Mouse (Mus musculus) urinary bladder, postnatal 10 days (tissue): Measurements from ENCODE around the gene Prkg1.
A peak's percentile ranks its signal among the peaks of the same experiment; 100 is the strongest.

Source experiments
- DNase-seq: peaks from one replicate; pipeline ENCODE4 v3.0.0; 2022; ENCODE audit warnings: low spot score

The Prkg1 gene

DNA sequence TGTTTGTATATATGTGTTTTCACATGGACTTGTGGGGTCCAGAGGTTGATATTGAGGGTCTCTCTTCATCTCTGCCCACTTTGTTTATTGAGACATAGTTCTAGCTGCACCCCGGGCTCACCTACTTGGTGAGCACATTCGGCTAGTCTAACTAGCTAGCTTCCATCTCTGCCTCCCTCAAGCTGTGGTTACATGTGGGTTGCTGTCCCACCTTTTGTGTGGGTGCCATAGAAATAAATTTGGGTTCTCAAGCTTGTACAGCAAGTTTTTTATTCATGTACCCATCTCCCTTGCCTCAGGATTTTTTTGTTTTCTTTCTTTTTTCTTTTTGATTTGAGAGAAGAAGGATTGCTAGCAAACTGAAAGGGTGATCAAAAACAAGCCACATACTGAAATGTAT, 617.4 kb downstream of the Prkg1 start:
- no peak for DNase-seq

DNA sequence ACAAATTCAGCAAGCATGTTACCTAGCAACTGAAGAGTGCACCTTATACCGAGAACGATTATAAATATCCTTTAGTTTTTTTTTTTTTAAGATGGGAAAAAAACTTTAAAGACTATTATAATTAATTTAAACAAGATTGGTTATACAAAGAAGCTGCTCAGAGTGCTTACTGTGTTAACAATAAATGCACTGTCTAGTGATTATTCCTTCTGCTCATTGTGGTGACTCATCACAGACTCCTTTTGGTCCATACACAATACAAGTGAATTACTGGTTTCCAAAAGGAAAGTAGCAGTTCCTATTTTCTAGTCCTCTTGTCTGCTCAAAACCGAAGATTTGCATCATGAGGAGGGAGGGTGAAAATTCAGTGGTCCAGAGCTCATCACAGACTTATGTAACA, 618.7 kb downstream of the Prkg1 start:
- no peak for DNase-seq

DNA sequence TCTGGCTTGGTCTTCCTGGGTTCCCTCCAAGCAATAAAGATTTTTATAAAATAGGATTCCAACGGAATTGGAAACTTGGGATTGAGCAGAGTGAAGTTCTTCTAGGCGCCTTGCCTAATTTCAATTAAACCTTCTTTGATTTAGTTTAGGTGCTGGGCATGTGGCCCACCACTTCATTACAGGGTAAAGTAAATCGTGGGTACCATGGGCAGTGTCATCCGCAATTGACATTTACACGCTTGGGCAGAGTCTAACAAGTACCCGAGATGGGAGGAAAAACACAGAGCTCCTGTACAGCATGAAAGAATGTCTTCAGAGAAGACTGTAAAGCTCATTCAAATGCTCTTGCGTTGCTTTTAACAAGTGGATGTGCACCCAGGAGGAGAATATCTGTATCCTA, 622.9 kb downstream of the Prkg1 start:
- no peak for DNase-seq

DNA sequence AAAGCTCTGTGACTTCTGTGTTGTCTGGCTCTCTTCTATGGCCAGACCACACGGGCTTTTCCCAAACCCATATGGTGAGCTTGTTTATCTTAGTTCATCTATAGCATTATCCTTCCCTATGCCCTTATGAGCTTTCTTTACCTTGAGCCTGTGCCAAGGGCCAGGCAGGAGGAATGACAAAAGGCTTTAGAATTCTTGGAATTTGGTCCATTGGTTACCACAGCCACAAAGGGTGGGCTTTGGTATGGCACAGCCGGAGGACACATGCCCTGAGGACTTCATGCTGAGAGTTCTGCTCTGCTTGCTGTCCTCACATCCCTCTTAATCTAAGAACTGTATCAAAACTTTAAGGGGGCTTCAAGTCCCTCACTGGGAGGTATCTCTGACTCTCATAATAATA, 628.5 kb downstream of the Prkg1 start:
- DNase-seq, result no peak

DNA sequence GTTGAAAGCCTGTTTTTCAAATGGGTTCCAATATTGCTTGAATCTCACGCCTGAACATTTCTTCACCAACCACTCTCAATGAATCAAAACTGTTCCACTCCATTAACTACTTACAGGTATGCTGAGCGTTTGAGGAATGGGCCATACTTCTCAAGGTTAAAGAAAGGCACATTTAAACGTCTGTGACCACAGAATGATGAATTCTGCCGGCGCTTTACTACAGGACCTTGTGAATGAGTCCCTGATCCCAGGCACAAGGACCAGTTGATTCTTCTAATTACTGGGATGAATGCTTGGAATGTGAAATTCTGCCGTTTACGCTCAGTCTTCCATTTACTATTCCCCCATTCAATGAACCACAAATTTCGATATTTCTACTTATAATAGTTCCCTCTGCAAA, 632.2 kb downstream of the Prkg1 start:
- no peak for DNase-seq

DNA sequence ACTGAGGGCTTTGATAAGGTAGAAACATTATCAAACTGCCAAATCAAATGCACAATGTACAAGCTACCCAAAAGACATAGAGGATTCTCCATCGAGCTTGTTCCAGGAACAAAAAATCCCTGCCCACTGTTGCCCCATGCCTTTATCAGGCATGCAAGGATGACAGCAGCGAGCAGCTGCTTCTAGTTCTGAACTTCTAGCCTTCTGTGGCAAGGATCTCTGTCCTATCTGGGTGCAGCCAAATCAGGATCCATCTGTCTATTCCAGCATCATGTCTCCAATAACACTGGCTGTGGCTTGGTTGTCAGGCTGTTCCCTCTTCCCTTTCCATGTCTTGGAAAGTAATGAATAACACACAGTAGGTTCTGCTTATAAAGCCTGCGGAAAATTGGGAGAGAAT, 640.2 kb downstream of the Prkg1 start:
- no peak for DNase-seq

DNA sequence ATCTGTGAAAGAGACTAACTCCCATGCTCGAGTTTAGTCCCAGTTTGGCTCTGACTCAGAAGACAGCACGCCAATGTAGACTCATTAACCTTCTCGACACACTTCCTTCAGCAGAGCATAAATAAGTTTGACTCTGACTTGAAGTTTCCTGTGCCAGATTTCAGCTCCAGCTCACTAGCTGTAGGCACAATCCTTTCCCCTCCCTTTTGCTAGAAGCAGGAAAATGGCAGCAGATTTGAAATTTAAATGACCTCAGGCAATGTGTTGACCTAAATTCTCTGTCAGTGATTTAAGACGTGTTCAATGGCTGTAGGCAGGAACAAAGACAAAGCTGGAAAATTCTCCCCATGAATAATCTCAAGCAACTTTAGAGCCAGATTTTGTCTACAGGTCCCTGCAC, 650.1 kb downstream of the Prkg1 start:
- DNase-seq, result no peak

DNA sequence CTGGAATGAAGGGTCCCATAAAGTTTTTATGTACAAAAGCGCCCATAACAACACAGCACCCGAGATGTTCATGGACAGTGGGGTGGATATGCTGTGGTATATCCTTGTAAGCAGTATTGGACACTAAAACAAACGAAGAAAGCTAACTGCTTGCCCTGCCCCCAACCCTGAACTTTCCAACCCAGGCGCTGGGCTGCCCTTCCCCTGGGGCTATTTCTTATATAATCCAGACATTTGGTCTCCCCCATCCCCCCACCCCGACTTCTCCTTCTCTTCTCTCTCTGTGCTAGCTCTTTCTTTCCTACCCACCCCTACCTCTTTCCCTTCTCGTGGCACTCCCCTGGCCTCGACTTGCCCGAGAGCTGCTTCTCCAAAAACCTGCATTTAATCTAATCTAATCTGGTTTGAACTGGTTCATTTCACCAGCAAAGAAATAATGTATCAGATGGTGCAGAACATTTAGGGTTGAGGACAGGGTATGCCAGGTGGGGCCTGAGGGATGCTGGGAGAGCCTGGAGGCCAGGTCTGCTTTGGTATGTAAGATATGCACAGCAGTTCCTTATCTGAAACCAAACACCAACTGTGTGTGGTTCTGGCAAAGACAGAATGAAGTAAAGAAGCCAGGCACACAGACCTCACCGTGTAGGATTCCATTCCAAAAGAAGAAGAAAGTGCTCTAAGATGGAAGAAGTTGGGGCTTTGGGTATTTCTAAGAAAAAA, 657.8 kb downstream of the Prkg1 start:
- DNase-seq, result no peak

DNA sequence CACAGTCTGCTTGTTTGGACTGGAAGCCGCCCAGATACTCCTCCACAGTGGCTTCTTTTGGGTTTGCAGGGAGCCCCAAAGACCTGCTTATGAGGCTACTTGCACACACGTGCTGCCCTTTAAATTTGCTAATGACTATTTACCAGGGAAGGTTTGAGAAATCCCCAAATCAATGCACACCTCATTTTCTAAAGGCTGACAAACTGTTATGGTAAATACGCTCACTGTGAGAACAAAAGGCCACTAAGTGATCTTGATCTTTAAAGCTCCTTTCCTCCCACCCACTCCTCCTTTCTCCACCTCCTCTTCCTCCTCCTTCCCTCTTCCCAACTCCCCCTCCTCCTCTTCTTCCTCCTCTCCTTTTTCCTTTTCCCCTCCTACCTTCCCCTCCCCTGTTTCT, 658.8 kb downstream of the Prkg1 start:
- DNase-seq, result no peak

DNA sequence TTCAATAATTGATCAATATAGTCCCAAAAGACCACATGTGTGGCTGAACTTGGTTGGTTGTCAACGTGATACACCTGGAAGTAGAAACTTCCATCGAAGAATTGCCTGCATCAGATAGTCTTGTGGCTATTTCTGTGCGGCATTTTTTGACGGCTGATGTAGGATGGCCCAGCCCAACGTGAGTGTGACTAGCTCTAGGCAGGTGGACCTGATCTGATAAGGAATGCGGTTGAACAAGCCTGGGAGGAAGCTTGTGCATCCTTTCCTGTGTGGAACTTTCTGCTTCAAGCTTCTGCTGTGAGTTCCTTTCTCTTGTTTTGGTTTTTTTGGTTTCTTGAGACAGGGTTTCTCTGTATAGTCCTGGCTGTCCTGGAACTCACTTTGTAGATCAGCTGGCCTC, 660.1 kb downstream of the Prkg1 start:
- DNase-seq, result no peak

DNA sequence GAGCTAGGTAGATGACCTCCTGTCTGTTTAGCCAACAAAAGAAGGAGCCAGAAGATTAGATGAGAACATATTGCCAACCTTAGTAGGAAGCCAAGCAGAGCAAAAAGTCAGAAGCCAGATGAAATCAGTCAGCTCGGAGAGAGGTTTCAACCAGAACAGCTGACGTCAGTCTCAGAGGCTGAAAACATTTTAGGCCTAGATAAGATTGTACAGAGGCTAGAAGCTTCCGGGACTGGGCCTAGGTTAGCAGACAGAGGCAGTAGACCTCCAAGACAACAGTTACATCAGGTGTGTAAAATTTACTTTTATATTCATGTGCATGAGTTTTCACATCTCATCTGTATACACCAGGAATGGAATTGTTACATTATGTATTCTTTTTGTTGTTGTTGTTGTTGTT, 665.5 kb downstream of the Prkg1 start:
- no peak for DNase-seq

DNA sequence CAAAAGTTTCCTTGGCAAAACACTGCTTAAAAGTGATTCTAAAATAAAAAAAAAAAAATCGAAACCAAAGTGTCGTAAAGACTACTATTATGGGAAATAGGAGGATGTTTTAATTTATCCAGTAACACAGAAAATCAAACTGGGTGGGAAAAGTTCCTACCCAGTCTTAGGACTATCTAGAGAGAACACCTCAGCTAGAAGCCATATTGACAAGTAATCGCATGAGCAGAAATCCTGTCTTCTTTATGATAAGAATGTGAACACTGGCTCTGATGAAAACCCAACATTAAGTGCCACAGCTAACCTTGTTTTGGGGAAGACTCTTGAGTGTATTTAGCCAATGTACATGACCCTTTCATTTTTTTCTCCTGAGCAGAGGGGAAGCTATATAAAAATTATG, 667.0 kb downstream of the Prkg1 start:
- no peak for DNase-seq

DNA sequence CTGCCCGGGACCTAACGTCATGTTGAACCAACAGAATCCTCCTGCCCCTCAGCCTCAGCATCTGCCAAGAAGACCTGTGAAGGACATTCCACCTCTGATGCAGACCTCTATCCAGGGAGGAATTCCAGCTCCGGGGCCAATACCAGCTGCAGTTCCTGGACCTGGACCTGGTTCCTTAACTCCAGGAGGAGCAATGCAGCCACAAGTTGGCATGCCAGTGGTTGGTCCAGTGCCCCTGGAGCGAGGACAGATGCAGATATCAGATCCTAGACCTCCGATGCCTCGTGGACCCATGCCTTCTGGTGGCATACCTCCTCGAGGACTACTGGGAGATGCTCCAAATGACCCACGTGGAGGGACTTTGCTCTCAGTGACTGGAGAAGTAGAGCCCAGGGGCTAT, 681.1 kb downstream of the Prkg1 start:
- no peak for DNase-seq

DNA sequence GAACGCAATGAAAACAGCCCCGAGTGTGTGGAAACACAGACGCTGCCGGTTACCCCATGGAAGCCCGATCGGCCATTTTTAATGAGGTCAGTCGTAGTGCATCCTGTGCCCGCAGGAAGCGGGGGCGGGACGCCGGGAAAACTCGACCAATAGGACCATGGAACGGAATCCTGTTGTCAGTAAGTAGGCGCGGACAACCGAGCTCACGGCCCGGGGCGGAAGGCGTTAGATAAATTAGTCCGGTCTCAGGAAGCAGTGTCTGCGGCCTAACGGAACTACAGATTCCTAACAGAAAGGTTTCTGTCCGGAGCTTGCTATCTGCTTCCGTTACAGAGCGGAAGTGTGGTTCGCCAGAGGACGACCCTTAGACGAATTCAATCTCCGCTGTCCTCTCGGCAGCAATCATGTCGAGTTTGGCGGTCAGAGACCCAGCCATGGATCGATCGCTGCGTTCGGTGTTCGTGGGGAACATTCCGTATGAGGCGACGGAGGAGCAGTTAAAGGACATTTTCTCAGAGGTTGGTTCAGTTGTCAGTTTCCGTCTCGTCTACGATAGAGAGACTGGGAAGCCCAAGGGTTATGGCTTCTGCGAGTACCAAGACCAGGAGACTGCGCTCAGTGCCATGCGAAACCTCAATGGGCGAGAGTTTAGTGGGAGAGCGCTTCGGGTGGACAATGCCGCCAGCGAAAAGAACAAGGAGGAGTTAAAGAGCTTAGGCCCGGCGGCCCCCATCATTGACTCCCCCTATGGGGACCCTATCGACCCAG, 682.0 kb downstream of the Prkg1 start, which contains the start of gene Cstf2t:
Cstf2t (plus strand) TSS at position 176 of the 768 bp plus-strand sequence.
- DNase-seq, result peak; percentile 96

DNA sequence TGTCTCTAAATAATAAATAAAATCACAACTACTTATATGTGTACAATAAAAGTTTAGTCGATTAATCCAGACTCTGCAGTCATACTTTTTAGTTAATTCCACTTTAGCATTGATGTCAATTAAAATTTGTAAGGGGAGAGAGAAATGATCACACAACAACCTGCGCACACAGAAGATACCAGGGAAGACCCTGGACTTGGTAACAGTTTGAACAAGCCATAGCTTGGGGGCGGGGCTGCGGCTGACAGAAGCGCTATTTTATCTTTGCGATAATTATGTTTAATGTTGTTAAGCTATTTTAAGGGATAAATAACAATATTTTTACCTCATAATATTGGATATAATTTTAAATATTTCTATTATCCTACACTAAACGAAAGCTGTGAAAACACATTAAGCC, 682.6 kb downstream of the Prkg1 start:
- no peak for DNase-seq

DNA sequence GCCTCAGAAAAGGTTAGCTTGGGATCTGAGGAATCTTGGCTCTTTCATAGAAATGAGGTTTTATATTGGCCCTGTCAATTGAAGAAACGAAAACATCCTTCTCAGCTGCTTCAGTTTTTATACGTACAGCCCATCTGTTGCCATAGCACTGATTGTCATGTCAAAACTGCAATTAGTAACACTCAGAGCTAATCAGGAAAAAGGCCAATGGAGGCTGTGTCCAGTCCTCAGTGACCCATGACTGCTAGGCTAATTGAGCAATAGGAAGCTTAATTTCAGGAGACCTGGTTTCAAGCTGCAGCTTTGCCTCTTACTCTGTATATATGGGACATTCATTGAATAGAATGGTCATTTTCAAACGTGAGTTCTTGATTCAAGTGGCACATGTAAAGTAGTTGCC, 686.6 kb downstream of the Prkg1 start:
- DNase-seq, result no peak

DNA sequence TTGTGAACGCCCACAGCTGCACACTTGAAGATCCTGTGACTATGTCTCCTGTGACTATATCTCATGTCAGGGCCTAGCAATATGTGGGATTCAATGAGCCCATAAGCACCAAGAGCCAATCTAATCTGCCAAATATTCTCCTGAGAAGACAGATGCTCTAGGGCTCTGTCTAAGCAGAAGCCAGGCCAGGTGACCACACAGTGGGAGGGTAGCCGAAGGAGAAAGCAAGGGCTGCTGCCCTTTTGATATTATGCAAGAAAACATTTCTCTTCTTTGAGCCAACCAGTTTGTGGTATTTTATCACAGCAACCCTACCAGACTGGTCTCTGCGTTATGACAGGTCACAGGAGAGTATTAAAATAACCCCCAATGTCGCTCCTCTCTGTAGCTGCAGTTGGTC, 688.7 kb downstream of the Prkg1 start:
- DNase-seq, result no peak

DNA sequence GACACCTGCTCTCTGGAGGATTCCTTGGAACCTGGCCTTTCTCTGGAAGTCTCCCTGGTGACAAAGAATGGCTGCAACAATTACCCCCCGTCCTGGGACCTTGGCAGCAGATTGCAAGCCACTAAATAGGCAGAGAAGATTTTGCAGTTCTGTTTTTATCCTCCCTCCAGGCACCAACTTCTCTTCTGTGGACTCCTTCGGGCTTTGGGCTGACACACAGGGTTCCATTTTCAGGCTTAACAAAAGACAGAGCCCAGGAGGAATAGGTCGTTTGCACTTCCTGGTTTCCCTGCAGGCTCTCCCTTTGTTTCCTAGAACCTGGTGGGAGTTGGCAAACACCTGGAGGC, 690.1 kb downstream of the Prkg1 start:
- DNase-seq, result no peak

DNA sequence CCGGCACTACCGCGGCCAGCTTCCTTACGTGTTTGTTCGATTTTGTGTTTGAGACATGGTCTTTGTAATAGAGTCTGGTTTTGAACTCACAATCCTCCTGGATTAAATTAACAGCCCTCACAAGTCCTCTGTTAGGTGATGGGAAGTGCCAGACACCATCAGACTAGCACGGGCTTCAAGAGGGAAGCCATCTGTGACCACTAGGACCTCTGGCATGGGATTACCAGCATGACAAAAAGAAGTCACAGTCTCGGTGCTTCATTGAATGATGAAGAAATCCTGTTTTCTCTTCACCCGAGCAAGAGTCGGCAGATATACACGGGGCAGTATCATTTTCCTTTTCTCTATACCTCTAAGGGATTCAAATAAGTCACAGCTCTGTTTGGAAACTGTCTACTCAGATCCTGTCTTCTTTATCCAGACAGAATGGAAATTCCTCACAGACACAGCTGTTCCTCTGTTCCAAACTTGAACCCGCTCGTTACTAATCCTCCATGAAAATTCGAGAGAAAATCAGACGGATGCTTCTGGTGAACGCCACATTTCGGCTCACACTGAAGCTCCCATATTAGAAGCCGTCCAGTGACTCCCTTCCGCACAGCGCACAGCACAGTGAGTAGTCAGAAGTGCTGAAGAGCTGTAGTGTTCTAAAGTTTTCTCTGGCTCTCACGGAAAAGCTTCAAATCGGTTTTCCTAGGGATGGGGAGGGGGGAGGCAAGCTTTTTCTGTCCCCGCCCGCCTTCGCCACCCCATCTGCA, 690.7 kb downstream of the Prkg1 start:
- DNase-seq, result no peak

DNA sequence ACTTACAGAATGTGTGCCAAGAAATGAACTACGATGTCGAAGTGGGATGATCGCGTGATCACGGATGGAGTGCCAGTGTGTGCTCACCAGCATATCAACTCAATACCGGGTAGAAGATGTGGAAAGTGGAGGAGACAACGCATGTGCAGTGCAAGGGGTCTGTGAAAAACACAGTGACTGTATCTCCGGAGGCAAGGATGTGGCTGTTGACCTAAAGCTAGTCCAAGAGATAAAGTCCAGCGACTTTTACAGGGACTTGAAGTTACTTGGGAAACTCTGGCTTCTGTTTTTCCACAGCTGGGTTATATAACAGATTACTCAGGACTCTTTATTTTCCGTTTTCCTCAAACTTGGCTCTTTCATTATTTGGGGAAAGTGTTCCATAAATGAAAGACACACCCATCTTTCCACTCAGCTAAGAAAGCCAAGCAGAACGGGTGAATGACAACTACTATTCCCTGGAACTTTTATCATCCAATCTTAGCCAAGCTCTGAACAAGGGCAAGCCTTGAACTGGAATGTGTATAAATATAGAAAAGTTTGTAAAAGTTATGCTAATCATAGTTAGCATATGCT, 699.5 kb downstream of the Prkg1 start:
- no peak for DNase-seq

DNA sequence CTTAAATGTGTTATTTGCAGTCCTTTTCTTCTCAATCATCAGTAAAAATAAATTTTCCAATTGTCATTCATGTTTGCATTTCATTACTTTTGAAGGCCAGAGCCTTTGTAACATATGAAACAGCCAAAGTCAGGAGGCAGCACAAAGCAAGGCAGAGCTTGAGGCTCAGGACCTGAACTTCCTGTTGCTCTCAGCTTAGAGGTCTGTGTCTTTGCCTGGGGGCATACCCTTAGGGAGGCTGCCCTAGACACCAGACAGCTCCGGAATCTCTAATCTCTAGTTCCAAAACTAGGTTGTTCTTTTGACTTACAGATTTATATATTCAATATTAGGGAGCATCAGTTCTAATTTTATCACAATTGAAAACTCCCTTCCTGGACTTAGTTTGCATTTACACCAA, 700.1 kb downstream of the Prkg1 start:
- DNase-seq, result no peak

DNA sequence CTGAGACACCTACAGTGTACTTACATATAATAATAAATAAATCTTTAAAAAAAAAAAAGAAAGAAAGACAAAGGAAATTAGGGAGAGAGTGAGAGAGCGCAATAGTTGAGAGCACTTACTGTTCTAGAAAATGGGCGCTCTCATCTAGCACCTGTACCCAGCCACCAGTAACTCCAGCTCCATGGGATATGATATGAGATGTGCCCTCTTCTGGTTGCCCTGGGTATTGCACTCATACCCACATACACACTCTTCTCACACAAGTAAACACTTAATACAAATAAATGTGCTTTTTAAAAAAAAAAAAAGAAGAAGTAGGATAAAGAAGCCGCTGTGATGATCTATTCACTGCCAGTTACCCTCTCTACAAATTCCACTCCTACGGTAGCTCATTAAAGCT, 718.2 kb downstream of the Prkg1 start:
- no peak for DNase-seq
